Mouse (Mus musculus) midbrain, embryonic 16.5 days (tissue): ENCODE results near the gene B3gnt7. TPM values are rescaled to one million over a fixed set of nuclear protein-coding genes. Genes with fewer than 3 reads are reported as not detected.

ENCODE experiments used
- microRNA-seq: library from miRNA; unstranded; fragments of <30 nt; microRNA quantifications from one replicate; pipeline ENCODE4, GENCODE M21; 2017
- polyA plus RNA-seq: library from polyadenylated mRNA; unstranded; fragments of >200 nt; fragmentation: Nextera tagmentation; extraction: Ambion mirVana; gene quantifications from 2 replicates; pipeline ENCODE4 v1.2.1, GENCODE M21; 2015

Gene B3gnt7
- polyA plus RNA-seq, 1 experiment from 2014 or later = 10.8 TPM

Small RNA genes within 50 kb of the gene (microRNA-seq; reads per million reads assigned to microRNA genes)
- 36.0 reads per million, percentile 42 among the genes with 10 or more reads in this experiment for gene mmu-mir-3535

Other genes starting within 250 kb of the B3gnt7 start
- gene Psmd1, start 238.4 kb upstream of the B3gnt7 start, polyA plus RNA-seq = 198 TPM in 2 replicates
- 0.13 and 0.29 TPM in 2 replicates for gene Htr2b, start 190.9 kb upstream of the B3gnt7 start, polyA plus RNA-seq
- 0.79 TPM in 1 of 2 replicates, not detected in the other for gene Gm21972, start 169.2 kb upstream of the B3gnt7 start, polyA plus RNA-seq
- 40.8 and 41.3 TPM in 2 replicates for gene Armc9, start 148.1 kb upstream of the B3gnt7 start, polyA plus RNA-seq
- gene Ncl, start 56.6 kb downstream of the B3gnt7 start, polyA plus RNA-seq = 195 and 213 TPM in 2 replicates
- 0.11 TPM in 1 of 2 replicates, not detected in the other for gene Nmur1, start 123.4 kb downstream of the B3gnt7 start, polyA plus RNA-seq
- gene Tex44, start 123.5 kb downstream of the B3gnt7 start, polyA plus RNA-seq = not detected in 2 replicates
- 1,375 and 1,671 TPM in 2 replicates for gene Ptma, start 223.9 kb downstream of the B3gnt7 start, polyA plus RNA-seq